In genomic region chr19:37442524-37443286, GRCm38 (mm10) we compare ENCODE assay signal across 22 mouse cellular contexts. TPM values are rescaled to one million over a fixed set of nuclear protein-coding genes. Genes with fewer than 3 reads are reported as not detected.
DNase-seq lines count a peak whose midpoint lies in the region; ATAC-seq lines count a peak whose summit lies in the region.
"Had no signal": no experiment of that assay in that cellular context is flagged by ENCODE, and none has a peak within 500 bp of the region (broad histone marks: within the 10 kb centered on the region; RNA-seq: fewer than 3 reads in every experiment).

No protein-coding gene starts in this region.

- H3K27me3 ChIP-seq in forebrain, embryonic 11.5 days (ENCODE audit: control insufficient read depth, insufficient read depth, low read length), result peaks cover 17% of the 10 kb centered on the region
- peaks cover 40% of the 10 kb centered on the region for H3K27me3 ChIP-seq in forebrain, embryonic 10.5 days (ENCODE audit: poor library complexity, severe bottlenecking)
- H3K27me3 ChIP-seq in liver, embryonic 16.5 days (ENCODE audit: control insufficient read depth, insufficient read depth, low read depth, low read length), result no peaks in the 10 kb centered on the region
- peaks cover 42% of the 10 kb centered on the region for H3K27me3 ChIP-seq in forebrain, embryonic 13.5 days

- H3K27ac ChIP-seq in forebrain, embryonic 11.5 days (ENCODE audit: low read depth, low read length), result no peak overlapping the region
- H3K27ac ChIP-seq in forebrain, embryonic 10.5 days, result no peak overlapping the region
- peak overlapping the region; percentile 67 for H3K27ac ChIP-seq in liver, embryonic 16.5 days (ENCODE audit: low read length)
- no peak overlapping the region for H3K27ac ChIP-seq in forebrain, embryonic 13.5 days
- H3K27ac ChIP-seq: embryonic facial prominence, embryonic 10.5 days; hindbrain, embryonic 15.5 days; limb, embryonic 13.5 days; lung, embryonic 15.5 days; midbrain, embryonic 15.5 days; neural tube, embryonic 13.5 days had no signal

- DNase-seq in forebrain, embryonic 11.5 days (ENCODE audit: low spot score), result peak; percentile 13
- no peak for DNase-seq in forebrain, embryonic 10.5 days (ENCODE audit: extremely low spot score, low spot score)
- no peak for DNase-seq in left cerebral cortex, postnatal 4 days
- DNase-seq in testis, postnatal 14 days (ENCODE audit: low spot score), result no peak
- no peak for DNase-seq in cerebellum, adult 9-11 months
- DNase-seq: adrenal gland, postnatal 10 days; cerebellum, adult 18-20 months; gastrocnemius, postnatal 36 days; kidney, postnatal 10 days; layer of hippocampus, postnatal 36 days; lung, postnatal 36 days; thymus, postnatal 4 days had no signal

- intact Hi-C loops in left cerebral cortex, postnatal 4 days (cut with DNase I), result no loop called here

- ATAC-seq in forebrain, embryonic 11.5 days (replicated peaks; ENCODE audit: low FRiP score), result no peak
- ATAC-seq in hematopoietic stem cell, adult 5-6 weeks (replicated peaks in 1 of 2; ENCODE audit: insufficient read depth in 1 of 2, low FRiP score in 2 of 2, low TSS enrichment in 1 of 2, low read depth in 1 of 2, poor library complexity in 2 of 2, severe bottlenecking in 2 of 2), result peak; percentile 49 to 68; a peak in 3 of 4 replicates
- ATAC-seq in liver, embryonic 16.5 days (ENCODE audit: low read depth), result peak; percentile 72
- no peak for ATAC-seq in forebrain, embryonic 13.5 days
- ATAC-seq: activated CD4-positive, CD25-positive, alpha-beta regulatory T cell, adult 4 months; midbrain, embryonic 15.5 days had no signal

- no peak overlapping the region for H3K9ac ChIP-seq in forebrain, embryonic 11.5 days (ENCODE audit: low read length)
- H3K9ac ChIP-seq in liver, embryonic 16.5 days (ENCODE audit: low read depth, low read length), result no peak overlapping the region
- no peak overlapping the region for H3K9ac ChIP-seq in forebrain, embryonic 13.5 days
- H3K9ac ChIP-seq: hindbrain, embryonic 15.5 days; limb, embryonic 13.5 days; lung, embryonic 15.5 days; midbrain, embryonic 15.5 days; neural tube, embryonic 13.5 days had no signal

- H3K4me3 ChIP-seq in forebrain, embryonic 11.5 days (ENCODE audit: low read depth, low read length), result no peak overlapping the region
- H3K4me3 ChIP-seq in forebrain, embryonic 10.5 days, result no peak overlapping the region
- H3K4me3 ChIP-seq in liver, embryonic 16.5 days (ENCODE audit: low read depth, low read length), result no peak overlapping the region
- no peak overlapping the region for H3K4me3 ChIP-seq in forebrain, embryonic 13.5 days
- H3K4me3 ChIP-seq: embryonic facial prominence, embryonic 10.5 days; hindbrain, embryonic 15.5 days; limb, embryonic 13.5 days; lung, embryonic 15.5 days; midbrain, embryonic 15.5 days; neural tube, embryonic 13.5 days had no signal

- H3K4me2 ChIP-seq in forebrain, embryonic 11.5 days (ENCODE audit: low read depth, low read length, severe bottlenecking), result no peak overlapping the region
- H3K4me2 ChIP-seq in liver, embryonic 16.5 days (ENCODE audit: low read depth, low read length), result 0 out of 2 replicates have a peak overlapping the region, but pooled peaks have one; percentile 20
- H3K4me2 ChIP-seq in forebrain, embryonic 13.5 days, result no peak overlapping the region
- H3K4me2 ChIP-seq: hindbrain, embryonic 15.5 days; limb, embryonic 13.5 days; lung, embryonic 15.5 days; midbrain, embryonic 15.5 days; neural tube, embryonic 13.5 days had no signal

- H3K4me1 ChIP-seq in forebrain, embryonic 11.5 days (replicated peaks; ENCODE audit: control insufficient read depth, insufficient read depth, low read length), result no peaks in the 10 kb centered on the region
- H3K4me1 ChIP-seq in forebrain, embryonic 10.5 days, result no peaks in the 10 kb centered on the region
- H3K4me1 ChIP-seq in liver, embryonic 16.5 days (ENCODE audit: control insufficient read depth, low read depth, low read length), result peaks cover 5% of the 10 kb centered on the region
- no peaks in the 10 kb centered on the region for H3K4me1 ChIP-seq in forebrain, embryonic 13.5 days
- H3K4me1 ChIP-seq: hindbrain, embryonic 15.5 days; limb, embryonic 13.5 days; lung, embryonic 15.5 days; midbrain, embryonic 15.5 days; neural tube, embryonic 13.5 days had no signal

- H3K9me3 ChIP-seq in forebrain, embryonic 11.5 days (ENCODE audit: control insufficient read depth, low read length), result no peaks in the 10 kb centered on the region
- H3K9me3 ChIP-seq in forebrain, embryonic 10.5 days, result no peaks in the 10 kb centered on the region
- no peaks in the 10 kb centered on the region for H3K9me3 ChIP-seq in liver, embryonic 16.5 days (replicated peaks; ENCODE audit: control insufficient read depth, low read length)
- H3K9me3 ChIP-seq in forebrain, embryonic 13.5 days (replicated peaks), result no peaks in the 10 kb centered on the region
- H3K9me3 ChIP-seq: embryonic facial prominence, embryonic 10.5 days; hindbrain, embryonic 15.5 days; limb, embryonic 13.5 days; lung, embryonic 15.5 days; midbrain, embryonic 15.5 days; neural tube, embryonic 13.5 days had no signal

- 85% methylated on average over 10 of the region's 10 CpGs for WGBS in forebrain, embryonic 11.5 days
- WGBS in forebrain, embryonic 10.5 days, result 85% methylated on average over 10 of the region's 10 CpGs
- 16% methylated on average over 10 of the region's 10 CpGs for WGBS in liver, embryonic 16.5 days (ENCODE audit: insufficient replicate concordance)
- WGBS in forebrain, embryonic 13.5 days, result 80% methylated on average over 10 of the region's 10 CpGs

- no peaks in the 10 kb centered on the region for H3K36me3 ChIP-seq in forebrain, embryonic 11.5 days (ENCODE audit: control insufficient read depth, insufficient read depth, low read length)
- H3K36me3 ChIP-seq in forebrain, embryonic 10.5 days (replicated peaks), result no peaks in the 10 kb centered on the region
- H3K36me3 ChIP-seq in liver, embryonic 16.5 days (ENCODE audit: control insufficient read depth, insufficient read depth), result no peaks in the 10 kb centered on the region
- H3K36me3 ChIP-seq in forebrain, embryonic 13.5 days (ENCODE audit: poor library complexity, severe bottlenecking), result no peaks in the 10 kb centered on the region
- H3K36me3 ChIP-seq: embryonic facial prominence, embryonic 10.5 days; hindbrain, embryonic 15.5 days; limb, embryonic 13.5 days; lung, embryonic 15.5 days; midbrain, embryonic 15.5 days; neural tube, embryonic 13.5 days had no signal

RNA-seq across cellular contexts. Expression of gene Hhex, which starts 8.1 kb away (rescaled TPM):
- 4.5 and 5.1 TPM in 2 replicates for polyA plus RNA-seq in forebrain, embryonic 11.5 days (2014; fragmentation: Nextera tagmentation; extraction: Ambion mirVana)
- polyA plus RNA-seq in forebrain, embryonic 10.5 days (2016; fragmentation: Nextera tagmentation; extraction: Ambion mirVana), result 4.2 and 6.3 TPM in 2 replicates
- total RNA-seq in hematopoietic stem cell, adult 5-6 weeks (2017), result 61.1 and 65.7 TPM in 2 replicates
- polyA plus RNA-seq in liver, embryonic 16.5 days (2015; fragmentation: Nextera tagmentation; extraction: Ambion mirVana), result 34.2 and 34.6 TPM in 2 replicates
- total RNA-seq in left cerebral cortex, postnatal 4 days (2021), result 1 to 10 TPM; 1.8 to 2.8 TPM
- 3.4 and 5.7 TPM in 2 replicates for polyA plus RNA-seq in forebrain, embryonic 13.5 days (2015; fragmentation: Nextera tagmentation; extraction: Ambion mirVana)

Comparison
In these comparisons a context has a peak if more than half of its experiments do, and no peak if none do; other contexts are left out.
1. ATAC-seq: peak in hematopoietic stem cell, adult 5-6 weeks (2 of 2) and liver, embryonic 16.5 days (single experiment); none in forebrain, embryonic 11.5 days (single experiment) and forebrain, embryonic 13.5 days (single experiment).